Mouse (Mus musculus) G1E-ER4 (cell line): ENCODE data around the gene Tsks. TPM values are rescaled to one million over a fixed set of nuclear protein-coding genes. Genes with fewer than 3 reads are reported as not detected.

Source experiments
- GATA1 ChIP-seq: IDR thresholded peaks from one replicate; pipeline ENCODE4 v1.8.0; 2012; ENCODE audit warnings: low read length, inconsistent platforms
- polyA plus RNA-seq: library from polyadenylated mRNA; stranded (reverse); fragments of >175 nt; gene quantifications from 2 replicates; pipeline ENCODE4 v1.2.3, GENCODE M21; 2012

The Tsks gene
- 0.16 TPM in 1 of 2 replicates, not detected in the other for polyA plus RNA-seq

DNA sequence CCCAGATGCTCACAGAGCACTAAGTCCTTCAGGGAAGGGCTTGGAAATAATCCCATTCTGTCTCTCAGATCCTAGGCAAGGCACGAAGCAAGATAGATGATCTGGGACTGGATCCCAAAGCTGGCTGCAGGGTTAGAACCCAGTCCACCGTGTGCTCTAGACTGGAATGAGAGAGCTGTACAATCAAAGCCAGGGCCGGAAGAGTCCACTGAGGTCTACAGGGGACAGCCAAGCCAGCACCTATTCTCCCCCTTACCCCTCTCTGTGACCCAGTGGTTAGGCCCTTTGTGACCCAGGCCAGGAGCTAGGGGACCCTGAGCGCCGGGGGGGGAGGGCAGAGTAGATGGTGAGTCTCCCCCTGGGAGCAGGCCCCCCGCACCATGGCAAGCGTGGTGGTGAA is at the start of gene Tsks:
TSS of gene Tsks (plus strand) at position 301 of the 400 bp plus-strand sequence.
- TF ChIP-seq GATA1: no peak

DNA sequence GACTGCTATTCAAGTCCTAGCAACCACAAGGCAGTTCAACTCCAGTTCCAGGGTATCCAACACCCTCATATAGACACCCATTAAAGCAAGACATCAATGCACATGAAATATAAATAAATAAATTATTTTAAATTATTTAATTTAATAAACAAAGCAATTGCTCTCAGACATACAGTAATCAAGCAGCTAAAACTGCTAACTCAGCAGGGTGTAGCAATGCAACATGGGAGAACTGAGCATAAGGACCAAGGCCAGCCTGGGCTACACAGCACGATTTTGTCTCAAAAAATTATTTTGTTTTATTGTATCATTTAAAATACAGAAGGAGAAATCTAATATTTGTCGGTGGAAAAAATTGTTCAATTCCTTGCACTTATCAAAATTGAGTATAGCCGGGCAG is 48.8 kb upstream of the Tsks start:
- no peak for TF ChIP-seq GATA1

DNA sequence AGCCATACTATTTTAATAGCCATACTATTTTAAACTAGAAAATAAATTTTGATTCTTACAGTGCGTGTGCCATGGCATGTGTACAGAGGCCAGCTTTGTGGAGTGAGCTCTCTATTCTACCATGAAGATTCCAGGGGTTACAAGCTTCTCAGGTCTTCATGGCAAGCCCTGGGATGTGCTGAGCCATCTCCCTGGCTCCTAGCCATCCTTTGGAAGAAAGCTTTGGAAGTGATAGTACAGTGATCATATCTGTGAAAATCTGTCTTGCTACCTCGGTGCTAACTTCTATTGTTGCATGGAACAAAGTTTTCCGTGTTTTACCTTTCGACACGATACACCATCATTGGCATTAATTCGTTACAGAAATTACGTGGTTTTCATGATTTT is 47.8 kb upstream of the Tsks start:
- no peak for TF ChIP-seq GATA1

DNA sequence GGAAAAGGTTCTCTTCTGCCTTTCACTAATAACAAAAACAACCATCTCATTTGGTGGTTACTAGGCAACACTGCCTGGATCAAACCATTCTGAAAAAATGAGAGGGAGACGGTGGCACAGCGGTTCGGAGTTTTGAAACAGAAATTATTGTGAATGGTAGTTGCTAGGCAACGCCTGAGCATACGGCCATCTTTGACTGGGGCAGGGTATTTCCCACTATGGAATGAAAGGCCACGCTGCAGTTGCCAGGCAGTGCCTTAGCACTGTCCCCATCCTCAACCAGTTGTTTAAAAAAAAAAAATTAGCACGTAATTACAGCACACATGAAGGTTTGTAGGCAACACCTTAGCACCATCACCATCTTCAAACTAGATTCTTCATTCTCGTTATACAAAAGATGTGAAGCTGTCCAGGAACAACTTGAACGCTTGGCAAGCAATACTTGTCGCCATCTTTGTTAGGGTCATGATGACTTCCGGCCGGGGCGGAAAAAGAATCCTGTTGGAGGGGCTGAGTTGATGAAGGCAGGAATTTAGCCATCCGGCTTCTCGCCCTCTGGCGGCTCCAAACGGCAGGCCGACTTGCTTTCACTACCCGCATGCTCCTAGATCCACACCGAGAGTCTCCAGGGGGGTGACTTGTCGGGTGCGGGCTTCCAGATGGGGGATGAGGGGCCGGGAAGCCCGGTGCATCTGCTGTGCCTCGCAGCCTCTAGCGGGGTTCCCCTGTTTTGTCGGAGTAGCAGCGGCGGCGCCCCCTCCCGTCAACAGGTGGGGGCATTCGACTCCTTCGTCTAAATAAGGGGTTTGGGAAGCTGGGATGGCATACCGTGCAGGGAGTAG is 47.2 kb upstream of the Tsks start, which contains the start of gene Fuz:
TSS of gene Fuz (plus strand) at position 487 of the 842 bp plus-strand sequence.
- no peak for TF ChIP-seq GATA1

DNA sequence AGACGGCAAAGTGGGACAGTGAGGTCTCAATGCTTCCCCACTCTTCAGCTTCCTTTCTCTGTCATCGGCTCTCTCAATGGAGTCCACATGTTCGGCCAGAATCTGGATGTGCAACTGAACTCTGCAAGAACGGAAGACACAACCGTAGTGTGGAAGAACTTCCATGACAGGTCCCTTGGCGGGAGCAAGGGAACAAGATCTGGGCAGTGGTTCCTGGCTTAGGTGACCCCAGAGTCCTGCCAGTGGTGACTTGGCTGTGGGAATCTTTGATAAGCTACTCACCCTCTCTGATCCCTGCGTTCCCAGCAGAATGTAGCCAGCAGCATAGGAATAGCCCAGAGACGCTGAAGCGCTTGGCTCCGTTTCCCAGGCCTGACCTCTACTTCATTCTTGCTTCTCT is 46.5 kb upstream of the Tsks start:
- TF ChIP-seq GATA1: no peak

DNA sequence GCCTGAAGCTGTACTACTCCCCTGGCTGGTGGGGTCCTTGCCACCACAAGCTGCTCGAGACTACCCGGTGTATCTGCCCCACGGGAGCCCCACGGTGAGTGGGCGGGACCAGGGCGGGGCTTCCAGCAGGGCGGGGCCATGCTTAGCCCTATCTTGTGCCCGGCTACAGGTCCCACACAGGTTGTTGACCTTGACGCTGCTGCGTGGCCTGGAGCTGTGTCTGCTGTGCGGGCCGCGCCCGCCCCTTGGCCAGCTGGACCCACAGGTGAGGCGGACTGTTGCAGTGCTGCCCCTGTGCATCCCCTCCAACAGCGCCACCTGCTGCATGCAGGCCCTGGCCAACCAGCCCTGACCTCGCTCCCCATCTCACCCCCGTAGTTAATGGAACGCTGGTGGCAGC is 44.4 kb upstream of the Tsks start:
- no peak for TF ChIP-seq GATA1

DNA sequence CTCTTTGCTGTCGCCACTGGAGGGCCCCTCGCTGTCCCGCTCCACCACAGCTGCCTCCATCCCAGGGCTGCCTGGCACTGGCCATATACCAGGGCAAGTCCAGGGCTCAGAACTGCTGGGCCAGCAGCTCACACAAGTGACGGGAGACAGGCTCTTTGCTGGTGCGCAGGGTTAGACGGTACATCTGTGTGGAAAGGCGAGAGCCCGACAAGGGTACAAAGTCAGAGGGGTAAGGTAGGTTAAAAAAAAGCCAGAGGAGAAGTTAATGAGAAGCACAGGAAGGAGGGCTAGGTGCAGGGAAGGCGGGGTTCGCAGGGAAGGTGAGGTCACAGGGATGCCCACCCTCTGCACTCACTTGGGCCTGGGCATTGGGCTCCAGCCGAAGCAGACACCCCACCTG is 42.4 kb upstream of the Tsks start:
- TF ChIP-seq GATA1: no peak

DNA sequence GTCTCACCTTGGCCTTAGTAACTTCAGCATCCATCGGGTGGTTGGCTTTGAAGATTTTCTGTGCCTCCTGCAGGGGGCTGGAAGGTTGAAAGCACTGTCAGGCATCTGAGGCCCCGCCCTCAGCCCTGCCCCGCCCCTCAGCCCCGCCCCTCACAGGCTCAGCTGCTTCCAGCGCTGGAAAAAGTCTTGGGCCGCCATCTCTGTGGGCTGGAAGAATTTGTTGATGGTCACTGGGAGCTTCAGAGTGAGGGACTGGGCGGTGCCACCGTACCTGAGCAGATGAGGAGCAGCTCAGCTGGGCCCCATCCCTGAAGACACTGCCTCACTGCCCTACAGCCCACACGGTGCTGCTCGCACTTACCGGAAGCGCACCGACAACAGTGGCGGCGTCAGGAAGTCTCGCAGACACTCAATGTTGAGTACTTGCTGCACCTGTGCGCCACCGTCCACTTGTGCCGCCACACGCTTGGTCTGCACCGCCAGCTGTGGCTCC is 41.7 kb upstream of the Tsks start:
- no peak for TF ChIP-seq GATA1

DNA sequence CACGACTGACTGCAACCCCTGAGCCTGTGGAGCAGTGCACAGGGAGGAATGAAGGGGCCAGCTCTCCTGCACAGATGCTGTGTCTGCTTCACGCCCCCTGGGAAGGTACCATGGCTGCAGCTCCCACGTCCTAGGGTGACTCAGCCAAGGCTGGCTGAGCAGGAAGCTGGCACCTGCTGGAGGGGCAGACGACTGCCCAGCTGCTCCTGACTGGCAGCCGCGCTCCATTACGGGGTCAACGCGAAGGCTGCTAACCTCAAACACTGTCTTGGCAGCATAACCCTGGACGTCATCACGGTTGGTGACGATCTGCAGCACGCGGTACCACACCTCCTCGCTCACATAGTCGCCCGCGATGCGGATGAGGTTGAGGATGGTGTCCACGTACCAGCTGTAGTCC is 37.6 kb upstream of the Tsks start:
- no peak for TF ChIP-seq GATA1

DNA sequence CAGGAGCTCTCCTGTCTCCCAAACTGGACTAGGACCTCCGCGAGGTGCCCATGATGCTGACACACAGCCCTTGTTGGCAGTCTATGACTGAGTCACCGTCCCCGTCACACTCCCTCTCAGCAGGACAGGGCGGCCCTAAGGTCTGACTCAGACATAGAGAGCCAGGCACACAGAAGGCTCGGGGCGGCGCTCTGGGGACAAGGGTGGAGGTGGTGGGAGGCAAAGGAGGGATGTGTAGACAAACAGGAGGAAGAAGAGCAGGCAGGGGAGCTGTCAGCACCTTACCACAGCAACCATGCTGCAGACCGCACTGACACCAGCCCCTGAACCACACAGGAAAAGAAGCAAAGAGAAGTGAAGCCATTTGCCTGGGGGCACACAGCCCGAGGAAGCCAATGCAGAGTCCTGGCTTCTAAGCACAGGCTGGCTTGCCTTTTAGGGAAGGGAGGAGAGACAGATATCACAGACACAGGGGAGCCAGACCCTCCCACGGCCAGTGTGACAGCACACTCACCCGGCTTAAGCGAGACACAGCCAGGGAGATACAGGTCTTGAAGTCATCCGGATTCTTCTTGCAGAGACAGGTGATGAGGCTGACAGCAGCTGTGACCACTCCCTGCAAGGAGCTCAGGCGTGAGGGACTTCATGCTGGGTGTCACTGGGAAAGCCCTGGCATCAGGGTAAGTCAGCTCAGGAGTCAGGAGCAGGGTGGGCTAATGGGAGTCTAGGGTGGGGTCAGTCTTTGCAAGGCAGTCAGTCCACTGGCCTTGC is 34.1 kb upstream of the Tsks start:
- TF ChIP-seq GATA1: no peak

DNA sequence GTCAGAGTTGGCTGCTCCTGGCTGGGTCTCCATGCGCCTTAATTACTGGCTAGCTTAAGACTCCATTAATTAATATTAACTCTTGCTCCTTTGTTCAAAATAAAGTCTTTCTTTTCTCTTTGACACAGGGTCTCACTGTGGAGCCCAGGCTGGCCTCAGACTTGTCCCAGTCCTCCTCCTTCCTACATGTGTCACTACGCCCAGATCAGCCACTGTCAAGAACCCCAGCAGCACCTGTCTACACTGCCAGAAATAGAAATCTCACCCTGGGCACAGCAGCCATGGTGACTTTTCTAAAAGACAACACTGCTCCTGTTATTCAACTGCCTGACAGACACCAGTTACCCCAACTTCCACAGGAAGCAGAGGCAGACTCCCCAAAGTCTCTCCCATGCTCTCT is 28.6 kb upstream of the Tsks start:
- no peak for TF ChIP-seq GATA1

DNA sequence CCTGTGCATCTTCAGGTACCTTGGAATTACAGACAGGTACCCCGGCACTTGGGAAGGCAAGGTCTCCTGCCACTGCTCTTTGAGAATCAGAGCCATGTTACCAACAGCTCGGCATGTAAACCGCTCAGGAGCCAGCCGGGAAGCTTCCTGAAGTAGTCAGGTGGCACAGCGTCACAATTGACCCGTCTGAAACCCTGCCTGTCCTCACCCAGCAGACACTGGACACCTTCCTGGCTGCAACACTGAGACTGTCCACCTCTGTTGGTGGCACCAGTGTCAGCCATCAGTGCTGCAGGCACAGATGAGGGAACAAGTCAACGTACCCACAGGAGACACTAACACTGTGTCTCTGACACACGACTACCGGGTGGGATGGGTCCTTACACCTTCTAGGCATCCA is 27.7 kb upstream of the Tsks start:
- no peak for TF ChIP-seq GATA1

DNA sequence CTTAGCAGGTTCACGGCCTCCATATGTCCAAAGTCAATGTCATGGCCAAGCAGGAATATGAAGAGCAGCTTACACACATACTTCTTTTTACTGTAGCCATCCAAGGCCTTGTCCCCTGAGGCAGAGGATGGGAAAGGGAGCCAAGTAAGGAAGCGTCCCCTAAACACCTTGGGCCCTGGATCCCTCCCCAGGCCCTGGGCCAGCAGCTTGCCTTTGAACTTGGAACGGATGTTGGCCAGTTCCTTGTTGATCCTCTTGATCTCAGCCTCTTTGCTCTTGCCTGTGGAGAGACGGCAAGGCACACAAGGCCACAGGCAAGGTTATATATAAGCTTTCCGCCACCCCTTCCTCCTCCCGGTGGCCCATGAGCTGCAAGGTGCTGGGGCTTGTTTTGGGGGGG is 26.8 kb upstream of the Tsks start:
- TF ChIP-seq GATA1: no peak

DNA sequence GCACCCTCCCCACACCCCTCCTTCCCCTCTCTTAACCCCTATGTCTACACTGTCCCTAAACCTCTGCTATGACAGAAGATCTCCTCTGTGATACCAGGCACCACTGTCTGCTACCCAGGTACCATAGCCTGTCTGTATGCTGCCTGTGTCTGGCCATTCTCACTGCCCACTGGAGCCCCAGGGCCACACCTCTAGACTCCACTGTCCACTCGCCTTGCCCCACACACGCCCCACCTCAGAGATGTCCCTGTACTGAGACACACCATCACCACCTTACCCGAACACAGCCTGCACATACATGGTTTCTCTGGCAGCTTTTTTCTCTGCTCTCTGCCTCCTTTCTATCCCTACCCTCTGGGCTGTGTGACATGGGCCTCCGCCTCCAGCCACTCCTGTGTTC is 26.1 kb upstream of the Tsks start:
- no peak for TF ChIP-seq GATA1

DNA sequence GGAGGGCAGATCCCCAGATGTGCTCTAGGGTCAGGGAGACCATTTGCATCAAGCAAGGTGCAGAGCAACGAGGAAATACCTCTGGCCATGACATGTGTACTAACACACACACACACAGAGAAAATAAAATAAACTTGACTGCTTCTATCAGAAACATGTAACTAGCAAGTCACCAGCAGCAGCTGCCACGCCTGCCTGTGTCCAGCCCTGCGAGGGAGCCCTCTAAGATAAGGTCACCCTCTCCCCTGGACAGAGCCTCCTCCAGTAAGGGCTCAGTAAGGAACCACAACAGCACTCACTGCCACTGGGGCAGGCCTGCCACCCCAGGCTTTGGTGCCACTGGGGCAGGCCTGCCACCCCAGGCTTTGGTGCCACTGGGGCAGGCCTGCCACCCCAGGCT is 24.8 kb upstream of the Tsks start:
- TF ChIP-seq GATA1: no peak

DNA sequence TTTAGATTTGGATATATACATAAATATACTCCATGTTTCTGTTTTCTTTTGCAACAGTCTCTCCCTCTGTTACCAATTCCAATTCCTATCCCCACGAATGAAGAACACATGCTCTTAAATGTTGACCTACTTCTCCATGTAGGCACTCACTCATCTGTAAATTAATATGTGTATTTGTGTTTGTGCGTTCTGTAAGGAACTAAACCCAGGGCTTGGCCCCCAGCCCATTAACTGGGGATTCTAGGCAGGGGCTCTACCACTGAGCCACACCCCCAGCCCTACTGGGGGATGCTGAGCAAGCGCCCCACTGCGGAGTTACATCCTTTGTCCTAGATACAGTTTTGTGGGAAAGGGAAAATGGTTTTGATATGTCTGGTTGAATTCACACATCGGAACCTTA is 23.9 kb upstream of the Tsks start:
- TF ChIP-seq GATA1: no peak

DNA sequence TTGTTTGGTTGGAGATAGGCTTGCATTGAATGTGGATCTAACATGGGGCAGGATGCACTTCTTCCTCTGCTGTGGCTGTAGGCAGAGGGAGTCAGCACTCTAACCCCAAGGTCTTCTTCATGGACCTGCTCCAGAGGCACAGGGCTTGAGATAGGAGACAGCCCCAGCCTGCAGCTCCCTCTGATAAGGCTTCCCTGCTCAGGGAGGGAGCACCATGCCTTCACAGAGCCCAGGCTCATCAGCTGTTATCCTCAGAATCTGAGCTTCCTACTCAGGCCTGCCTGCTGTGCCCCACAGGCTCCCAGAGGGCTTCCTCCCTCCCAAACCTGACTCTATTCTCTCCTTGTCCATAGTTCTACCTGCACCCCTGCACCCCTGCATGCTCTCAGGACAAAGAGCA is 20.5 kb upstream of the Tsks start:
- TF ChIP-seq GATA1: no peak

DNA sequence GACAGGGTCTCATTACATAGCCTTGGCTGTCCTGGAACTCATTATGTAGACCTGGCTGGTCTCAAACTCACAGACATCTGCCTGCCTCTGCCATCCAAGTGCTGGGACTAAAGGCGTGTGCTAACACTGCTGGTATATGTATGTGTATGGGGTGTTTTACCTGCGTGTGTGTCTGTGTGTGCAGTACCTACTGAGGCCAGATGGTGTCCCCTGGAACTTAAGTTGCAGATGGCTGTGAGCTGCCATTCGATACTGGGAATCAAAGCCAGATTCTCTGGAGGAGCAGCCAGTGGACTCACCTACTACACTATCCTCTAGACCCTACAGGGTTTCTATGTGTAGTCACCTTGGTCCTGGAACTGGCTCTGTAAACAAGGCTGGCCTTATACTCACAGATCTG is 17.5 kb upstream of the Tsks start:
- no peak for TF ChIP-seq GATA1
